Mouse (Mus musculus) C2C12 (cell line): ENCODE results near the gene Mbd4.

ENCODE experiments used
- CTCF ChIP-seq: IDR thresholded peaks from one replicate; pipeline ENCODE4 v1.5.1; 2011; ENCODE audit not compliant: control insufficient read depth, insufficient read depth, insufficient read length
- MAX ChIP-seq: IDR thresholded peaks from one replicate; pipeline ENCODE4 v1.6.1; 2011; ENCODE audit warnings: mild to moderate bottlenecking, control low read depth
- USF1 ChIP-seq: IDR thresholded peaks from one replicate; pipeline ENCODE4 v1.6.1; 2011; ENCODE audit warnings: low read depth, mild to moderate bottlenecking, control low read depth, moderate library complexity

DNA sequence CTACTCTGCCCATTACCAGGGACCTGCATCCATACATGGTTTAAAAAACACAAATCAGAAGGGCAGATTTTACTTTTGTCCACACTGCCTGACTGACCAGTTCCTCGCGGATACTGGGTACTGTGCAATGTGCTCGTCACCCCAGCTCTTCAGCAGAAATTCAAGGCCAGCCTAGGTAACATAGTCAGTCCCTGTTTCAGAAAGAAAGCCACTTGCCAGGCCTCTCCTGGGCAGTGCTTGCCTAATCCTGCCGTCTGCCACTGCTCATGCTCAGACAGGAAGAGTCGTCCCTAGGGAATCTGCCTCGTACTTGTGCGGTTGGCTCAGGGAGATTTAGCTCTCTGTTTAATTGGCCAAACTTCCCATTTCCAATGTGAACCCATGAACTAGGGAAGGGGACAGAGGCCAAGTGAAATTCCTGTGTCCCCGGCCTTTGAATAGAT is 48.3 kb upstream of the Mbd4 start:
- no peak for TF ChIP-seq CTCF
- TF ChIP-seq MAX, result no peak
- TF ChIP-seq USF1, result no peak
